Mouse (Mus musculus): ENCODE data around the gene Lrrc8b.

DNA sequence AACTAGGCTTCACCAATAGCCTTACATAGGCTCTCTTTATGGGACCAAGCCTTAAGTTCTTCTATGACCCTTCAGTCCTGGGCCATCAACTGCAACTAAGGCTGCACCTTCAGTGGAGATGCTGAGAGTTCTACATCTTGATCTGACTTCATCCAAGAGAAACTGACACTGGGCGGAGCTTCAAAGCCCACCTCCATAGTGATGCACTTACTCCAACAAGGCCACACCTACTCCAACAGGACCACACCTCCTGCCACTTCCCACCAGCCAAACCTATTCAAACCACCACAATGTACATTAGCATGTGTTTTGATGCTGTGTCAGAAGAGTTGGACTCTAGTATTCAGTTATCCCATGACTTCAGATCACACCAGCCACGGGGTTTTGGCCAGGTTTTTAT, 120.6 kb downstream of the Lrrc8b start:
- TF ChIP-seq CTCF (IDR thresholded peaks at IDR 0.05; ENCODE audit: borderline replicate concordance, control insufficient read depth, extremely low read depth, insufficient read depth, low read length, poor library complexity) (no peak), POLR2A (IDR thresholded peaks at IDR 0.05; ENCODE audit: control insufficient read depth, extremely low read depth, insufficient read depth, low read length, poor library complexity) (no peak)
